Mouse (Mus musculus) left cerebral cortex, adult 2 months (tissue): ENCODE data around the gene Prrxl1. TPM values are rescaled to one million over a fixed set of nuclear protein-coding genes. Genes with fewer than 3 reads are reported as not detected.

Source experiments
- DNase-seq, 2 experiments: peaks; one replicate each; pipeline ENCODE4 v3.0.0; 2021 to 2022; ENCODE audit warnings: low spot score in 2 of 2, mixed read lengths in 1 of 2; ENCODE audit errors: extremely low spot score in 1 of 2
- H3K27ac ChIP-seq: fragments of 200-600 bp; 2 replicates; pipeline ENCODE4 v1.8.1; 2022
- H3K4me3 ChIP-seq: fragments of 200-600 bp; 2 replicates; pipeline ENCODE4 v1.8.1; 2022
- CTCF ChIP-seq: fragments of 200-600 bp; IDR thresholded peaks from 2 replicates; pipeline ENCODE4 v1.8.1; 2022; ENCODE audit warnings: antibody characterized with exemption, mild to moderate bottlenecking, moderate library complexity
- intact Hi-C: fragments of 180-260 bp; cut with DNase I; formaldehyde crosslinking; loops from one replicate; pipeline ENCODE4 v1.15.1; 2025
- total RNA-seq, 2 experiments: library from RNA; stranded (reverse); gene quantifications; 2 replicates each; pipeline ENCODE4 v1.2.3; 2021

Prrxl1 gene
- total RNA-seq, 2 experiments from 2014 or later: not detected

GRCm38 (mm10) chr14:32632908-32633600 is 33.8 kb downstream of the Prrxl1 start:
- Histone ChIP-seq H3K4me3 (no peak overlapping the region), H3K27ac (no peak overlapping the region)
- no peak for DNase-seq
- TF ChIP-seq CTCF: no peak
- intact Hi-C loops: no loop called here

GRCm38 (mm10) chr14:32634015-32634682 is 34.9 kb downstream of the Prrxl1 start:
- DNase-seq: no peak
- no peak for TF ChIP-seq CTCF
- intact Hi-C loops: no loop called here
- Histone ChIP-seq H3K27ac (no peak overlapping the region), H3K4me3 (no peak overlapping the region)

- no peak for TF ChIP-seq CTCF
- intact Hi-C loops: no loop called here
- H3K27ac ChIP-seq: no peak overlapping the region
- no peak overlapping the region for H3K4me3 ChIP-seq
- no peak for DNase-seq
Measured at GRCm38 (mm10) chr14:32638485-32638884, 39.3 kb downstream of the Prrxl1 start.

GRCm38 (mm10) chr14:32659781-32660180 is 60.6 kb downstream of the Prrxl1 start:
- intact Hi-C loops: no loop called here
- H3K27ac ChIP-seq: no peak overlapping the region
- no peak for TF ChIP-seq CTCF
- H3K4me3 ChIP-seq: no peak overlapping the region
- DNase-seq: no peak

- no peak for DNase-seq
- no peak overlapping the region for H3K4me3 ChIP-seq
- H3K27ac ChIP-seq: no peak overlapping the region
- intact Hi-C loops: no loop called here
- no peak for TF ChIP-seq CTCF
Measured at GRCm38 (mm10) chr14:32663099-32663498, 63.9 kb downstream of the Prrxl1 start.

GRCm38 (mm10) chr14:32673178-32673577 is 74.0 kb downstream of the Prrxl1 start:
- peak; percentile 10 for TF ChIP-seq CTCF
- Histone ChIP-seq H3K27ac (no peak overlapping the region), H3K4me3 (no peak overlapping the region)
- intact Hi-C loops: no loop called here
- DNase-seq: no peak

- H3K27ac ChIP-seq: no peak overlapping the region
- no peak for DNase-seq
- intact Hi-C loops: no loop called here
- no peak for TF ChIP-seq CTCF
- H3K4me3 ChIP-seq: no peak overlapping the region
Measured at GRCm38 (mm10) chr14:32678565-32678964, 79.4 kb downstream of the Prrxl1 start.

- TF ChIP-seq CTCF: no peak
- Histone ChIP-seq H3K4me3 (no peak overlapping the region), H3K27ac (no peak overlapping the region)
- DNase-seq: no peak
- intact Hi-C loops: no loop called here
Measured at GRCm38 (mm10) chr14:32681603-32682002, 82.4 kb downstream of the Prrxl1 start.

- no peak for DNase-seq
- no peak for TF ChIP-seq CTCF
- intact Hi-C loops: no loop called here
- Histone ChIP-seq H3K27ac (no peak overlapping the region), H3K4me3 (no peak overlapping the region)
Measured at GRCm38 (mm10) chr14:32682536-32682935, 83.3 kb downstream of the Prrxl1 start.

- intact Hi-C loops: no loop called here
- H3K27ac ChIP-seq: no peak overlapping the region
- no peak overlapping the region for H3K4me3 ChIP-seq
- DNase-seq: peak in 1 of 2 experiments; percentile 13
- TF ChIP-seq CTCF: no peak; the same call in 1 of the 2 replicates
Measured at GRCm38 (mm10) chr14:32683251-32683838, 84.1 kb downstream of the Prrxl1 start.

- TF ChIP-seq CTCF: no peak
- Histone ChIP-seq H3K4me3 (no peak overlapping the region), H3K27ac (no peak overlapping the region)
- intact Hi-C loops: no loop called here
- no peak for DNase-seq
Measured at GRCm38 (mm10) chr14:32683982-32684734, 85.0 kb downstream of the Prrxl1 start.

GRCm38 (mm10) chr14:32684735-32685105 is 85.5 kb downstream of the Prrxl1 start:
- H3K27ac ChIP-seq: no peak overlapping the region
- no peak for DNase-seq
- no peak overlapping the region for H3K4me3 ChIP-seq
- intact Hi-C loops: no loop called here
- no peak for TF ChIP-seq CTCF
